Mouse (Mus musculus): ENCODE results near the gene Gm28374.
"Not testable (repeated sequence)": the region's sequence is repeated elsewhere in the genome, so short reads cannot be mapped to it uniquely, and the experiment has no call there.

Gm28374 gene

DNA sequence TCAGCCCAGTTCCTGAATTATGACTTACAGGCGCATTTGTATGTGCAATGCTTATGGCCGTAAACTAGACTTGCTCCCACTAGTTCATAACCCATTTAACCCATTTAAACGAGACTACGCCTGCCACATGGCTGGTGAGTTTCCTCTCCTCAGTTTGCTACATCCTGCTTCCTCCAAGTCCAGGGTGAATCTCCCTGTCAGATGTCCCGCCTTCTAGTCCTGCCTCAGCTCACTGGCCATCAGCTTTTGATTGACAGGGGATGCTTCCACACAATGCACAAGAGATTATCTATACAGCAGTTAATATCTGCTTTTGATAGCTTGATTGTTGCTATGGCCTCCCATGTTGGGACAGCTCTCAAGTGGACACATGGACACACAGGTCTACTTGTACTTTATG lies 27.8 kb downstream of the Gm28374 start:
- peak; percentile 18 for DNase-seq

- peak; percentile 25 for DNase-seq
Observed at GRCm38 (mm10) chr19:6052516-6052915, 29.5 kb downstream of the Gm28374 start.

- DNase-seq: peak; percentile 35
Observed at GRCm38 (mm10) chr19:6048681-6049410, 33.2 kb downstream of the Gm28374 start.

DNA sequence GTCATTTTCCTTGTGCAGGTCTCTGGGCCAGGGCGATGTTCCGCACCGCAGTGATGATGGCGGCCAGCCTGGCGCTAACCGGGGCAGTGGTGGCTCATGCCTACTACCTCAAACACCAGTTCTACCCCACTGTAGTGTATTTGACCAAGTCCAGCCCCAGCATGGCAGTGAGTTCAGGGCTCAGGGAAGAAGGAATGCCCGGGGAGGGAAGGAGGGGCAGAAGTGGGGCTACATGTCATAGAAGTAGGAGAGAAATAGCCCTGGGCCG lies 34.2 kb downstream of the Gm28374 start:
- peak; percentile 50 for DNase-seq

- DNase-seq: peak; percentile 73
Observed at GRCm38 (mm10) chr19:6047154-6047898, 34.7 kb downstream of the Gm28374 start.

GRCm38 (mm10) chr19:6046294-6047153 lies 35.5 kb downstream of the Gm28374 start, which contains the start of gene Syvn1:
Syvn1 (plus strand) TSS chr19:6046576.
- DNase-seq: peak; percentile 94

DNA sequence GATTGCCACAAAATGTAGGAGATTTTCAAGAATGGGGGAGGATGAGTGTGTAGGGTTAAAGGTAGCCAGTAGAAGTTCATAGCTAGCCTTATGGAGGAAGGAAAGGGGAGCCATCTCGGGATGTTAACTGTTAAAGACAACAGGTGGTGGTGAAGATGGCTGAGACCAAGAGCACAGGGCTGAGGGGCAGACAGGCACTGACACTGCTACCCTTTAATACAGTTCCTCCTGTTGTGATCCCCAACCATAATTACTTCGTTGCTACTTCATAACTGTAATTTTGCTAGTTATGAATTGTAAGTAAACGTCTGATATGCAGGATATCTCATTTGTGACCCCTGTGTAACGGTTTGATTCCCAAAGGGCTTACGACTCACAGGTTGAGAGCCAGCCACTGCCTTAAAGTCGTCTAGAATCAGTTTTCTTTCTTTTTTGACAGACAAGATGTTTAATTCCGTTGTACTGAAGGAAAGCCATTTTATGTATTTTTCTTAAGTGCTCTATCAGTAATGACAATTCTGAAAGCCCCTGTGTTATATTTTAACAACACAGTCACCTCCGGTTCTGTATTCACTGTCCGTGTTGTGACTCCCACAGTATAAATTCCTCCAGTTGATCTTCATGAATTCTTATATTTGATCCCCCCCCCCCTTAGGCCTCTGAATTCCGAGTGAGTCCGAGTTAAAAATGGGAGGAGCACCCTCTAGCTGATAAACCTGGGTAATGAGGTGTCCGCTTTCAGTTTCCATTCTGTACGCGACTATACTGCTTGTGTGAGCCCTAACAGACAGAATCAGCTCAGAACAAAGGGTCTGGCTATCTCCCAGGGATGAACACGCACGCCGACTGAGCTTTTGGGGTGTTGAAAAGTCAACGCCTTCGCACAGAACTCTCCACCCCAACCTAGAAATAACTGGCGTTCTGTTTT lies 36.4 kb downstream of the Gm28374 start:
- DNase-seq: peak; percentile 24

- DNase-seq: not testable (repeated sequence)
Observed at GRCm38 (mm10) chr19:6044102-6044501, 38.0 kb downstream of the Gm28374 start.

- DNase-seq: peak; percentile 33
Observed at GRCm38 (mm10) chr19:6042293-6042692, 39.8 kb downstream of the Gm28374 start.

DNA sequence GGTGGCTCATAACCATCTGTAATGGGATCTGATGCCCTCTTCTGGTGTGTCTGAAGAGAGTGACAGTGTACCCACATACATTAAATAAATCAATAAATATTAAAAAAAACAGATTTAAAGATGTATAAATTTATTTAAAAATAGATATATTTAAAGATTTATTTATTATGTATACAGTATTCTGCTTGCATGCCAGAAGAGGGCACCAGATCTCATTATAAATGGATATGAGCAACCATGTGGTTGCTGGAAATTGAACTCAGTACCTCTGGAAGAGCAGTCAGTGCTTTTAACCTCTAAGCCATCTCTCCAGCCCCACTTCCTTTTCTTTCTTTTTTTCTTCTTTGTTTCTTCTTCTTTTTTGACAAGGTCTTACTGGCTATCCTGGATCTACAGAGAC lies 42.1 kb downstream of the Gm28374 start:
- DNase-seq: no peak

DNA sequence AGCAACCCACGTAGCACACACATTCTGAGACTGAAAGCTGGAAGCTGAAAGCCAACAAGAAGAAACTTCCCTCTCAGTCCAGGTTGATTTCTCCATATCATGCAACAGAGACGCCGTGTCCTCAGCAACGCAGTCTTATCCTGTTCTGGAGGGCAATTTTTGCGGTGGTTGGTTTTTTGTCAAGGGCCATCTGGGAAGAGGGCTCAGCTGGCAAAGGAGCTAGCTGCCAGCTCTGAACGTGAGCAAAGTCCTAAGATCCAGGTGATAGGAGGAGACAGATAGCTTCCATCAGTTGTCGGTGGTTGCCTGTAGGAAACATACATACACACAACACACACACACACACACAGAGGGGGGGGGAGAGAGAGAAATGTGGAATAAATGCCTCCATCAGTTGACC lies 43.7 kb downstream of the Gm28374 start:
- no peak for DNase-seq

GRCm38 (mm10) chr19:6037695-6038094 lies 44.4 kb downstream of the Gm28374 start:
- no peak for DNase-seq

DNA sequence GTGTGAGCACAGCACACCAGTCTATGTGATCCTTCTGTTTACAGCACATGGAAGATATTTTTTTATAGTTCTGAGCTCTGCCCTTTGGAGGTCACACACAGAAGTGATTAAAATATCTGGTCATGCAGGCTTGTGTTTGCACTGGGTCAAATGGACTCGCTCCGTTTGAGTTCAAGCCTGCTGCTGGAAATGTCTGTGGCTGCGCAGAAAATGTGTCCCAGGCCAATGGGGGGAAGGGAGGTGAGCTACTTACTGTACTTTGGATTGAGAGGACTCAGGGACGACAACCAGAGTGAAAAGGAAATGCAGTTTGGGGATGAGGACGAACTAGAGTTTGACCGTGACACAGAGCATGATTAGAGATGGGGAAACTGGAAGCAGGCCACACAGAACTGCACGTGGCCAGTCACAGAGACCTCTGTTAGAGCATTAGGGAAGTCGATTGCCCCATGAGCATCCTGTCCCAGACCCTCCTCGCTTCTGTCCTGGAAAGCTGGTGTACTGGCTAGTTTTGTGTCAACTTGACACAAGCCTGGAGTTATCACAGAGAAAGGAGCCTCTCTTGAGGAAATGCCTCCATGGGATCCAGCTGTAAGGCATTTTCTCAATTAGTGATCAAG lies 46.0 kb downstream of the Gm28374 start:
- DNase-seq: no peak

GRCm38 (mm10) chr19:6030520-6031280 lies 51.4 kb downstream of the Gm28374 start:
- no peak for DNase-seq

DNA sequence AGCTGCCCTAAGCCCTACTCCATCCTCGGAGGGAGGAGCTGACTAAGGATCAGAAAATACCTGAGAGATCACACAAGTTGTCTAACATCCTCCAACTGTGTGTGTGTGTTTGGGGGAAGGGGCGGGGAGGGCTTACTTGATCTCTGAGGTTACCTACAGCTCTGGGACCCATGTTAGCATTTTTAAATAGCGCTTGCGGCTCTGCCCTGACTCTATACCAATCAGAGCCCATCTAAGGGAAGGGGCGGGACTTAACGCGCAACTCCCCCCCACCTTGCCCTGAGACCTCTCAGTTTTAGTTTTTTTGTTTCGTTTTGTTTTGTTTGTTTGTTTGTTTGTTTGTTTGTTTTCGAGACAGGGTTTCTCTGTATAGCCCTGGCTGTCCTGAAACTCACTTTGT lies 52.6 kb downstream of the Gm28374 start:
- no peak for DNase-seq

- DNase-seq: no peak
Observed at GRCm38 (mm10) chr19:6028991-6029390, 53.1 kb downstream of the Gm28374 start.

Measured in cerebellum, adult 9-11 months (tissue).